Mouse (Mus musculus): ENCODE results near the gene Pet117. TPM values are rescaled to one million over a fixed set of nuclear protein-coding genes. Genes with fewer than 3 reads are reported as not detected.
"Not testable (repeated sequence)": the region's sequence is repeated elsewhere in the genome, so short reads cannot be mapped to it uniquely, and the experiment has no call there.

Pet117 gene
- 1 to 10 TPM; 5.4 to 7.9 TPM for total RNA-seq (2021)
- long read RNA-seq = 0 reads

GRCm38 (mm10) chr2:144368400-144369019, at the start of gene Pet117, which contains the start of gene Kat14:
Gene Pet117 (plus strand): TSS chr2:144368996.
Gene Kat14 (plus strand): TSS chr2:144368983.
- DNase-seq (ENCODE audit: low spot score in 2 of 2) = peak; percentile 90 to 94

GRCm38 (mm10) chr2:144324218-144324617, 44.6 kb upstream of the Pet117 start:
- no peak for DNase-seq (ENCODE audit: low spot score in 2 of 2)

GRCm38 (mm10) chr2:144329451-144329850, 39.3 kb upstream of the Pet117 start:
- DNase-seq (ENCODE audit: low spot score in 2 of 2) = no peak

GRCm38 (mm10) chr2:144329937-144330336, 38.9 kb upstream of the Pet117 start:
- no peak for DNase-seq (ENCODE audit: low spot score in 2 of 2)

- DNase-seq (ENCODE audit: low spot score in 2 of 2) = peak in 1 of 2 experiments; percentile 17
Observed at GRCm38 (mm10) chr2:144330352-144330959, 38.3 kb upstream of the Pet117 start.

GRCm38 (mm10) chr2:144330960-144331371, 37.8 kb upstream of the Pet117 start:
- peak in 1 of 2 experiments; percentile 8 for DNase-seq (ENCODE audit: low spot score in 2 of 2)

- DNase-seq (ENCODE audit: low spot score in 2 of 2) = peak in 1 of 2 experiments; percentile 12
Observed at GRCm38 (mm10) chr2:144331401-144332302, 37.1 kb upstream of the Pet117 start, which contains the start of gene Ovol2. Gene Ovol2 (minus strand): TSS chr2:144332146.

GRCm38 (mm10) chr2:144332486-144332885, 36.3 kb upstream of the Pet117 start:
- DNase-seq (ENCODE audit: low spot score in 2 of 2) = no peak

GRCm38 (mm10) chr2:144333138-144333842, 35.5 kb upstream of the Pet117 start:
- DNase-seq (ENCODE audit: low spot score in 2 of 2) = peak; percentile 12 to 26

- no peak for DNase-seq (ENCODE audit: low spot score in 2 of 2)
Observed at GRCm38 (mm10) chr2:144337230-144337629, 31.6 kb upstream of the Pet117 start.

- DNase-seq (ENCODE audit: low spot score in 2 of 2) = no peak
Observed at GRCm38 (mm10) chr2:144337701-144338100, 31.1 kb upstream of the Pet117 start.

- DNase-seq (ENCODE audit: low spot score in 2 of 2) = not testable (repeated sequence)
Observed at GRCm38 (mm10) chr2:144338149-144338548, 30.6 kb upstream of the Pet117 start.

GRCm38 (mm10) chr2:144343158-144343557, 25.6 kb upstream of the Pet117 start:
- no peak for DNase-seq (ENCODE audit: low spot score in 2 of 2)

- DNase-seq (ENCODE audit: low spot score in 2 of 2) = no peak
Observed at GRCm38 (mm10) chr2:144348525-144348924, 20.3 kb upstream of the Pet117 start.

GRCm38 (mm10) chr2:144352843-144353242, 16.0 kb upstream of the Pet117 start:
- DNase-seq (ENCODE audit: low spot score in 2 of 2) = no peak

GRCm38 (mm10) chr2:144369020-144369421, 225 bp downstream of the Pet117 start:
- no peak for DNase-seq (ENCODE audit: low spot score in 2 of 2)

- DNase-seq (ENCODE audit: low spot score in 2 of 2) = no peak
Observed at GRCm38 (mm10) chr2:144369511-144369910, 715 bp downstream of the Pet117 start.

GRCm38 (mm10) chr2:144371566-144371965, 2.8 kb downstream of the Pet117 start:
- DNase-seq (ENCODE audit: low spot score in 2 of 2) = no peak

GRCm38 (mm10) chr2:144373063-144373462, 4.3 kb downstream of the Pet117 start:
- no peak for DNase-seq (ENCODE audit: low spot score in 2 of 2)

GRCm38 (mm10) chr2:144375063-144375703, 6.4 kb downstream of the Pet117 start:
- DNase-seq (ENCODE audit: low spot score in 2 of 2) = no peak

Data from layer of hippocampus, postnatal 10 days (tissue).